In genomic region chr16:92639093-92639492, GRCm38 (mm10) we compare ENCODE assay signal across 17 mouse cellular contexts.
DNase-seq lines count a peak whose midpoint lies in the region; ATAC-seq and TF ChIP-seq lines count a peak whose summit lies in the region.
"Had no signal": no experiment of that assay in that cellular context is flagged by ENCODE, and none has a peak within 500 bp of the region (broad histone marks: within the 10 kb centered on the region; RNA-seq: fewer than 3 reads in every experiment).

No protein-coding gene starts in this region.

- H3K27me3 ChIP-seq in lung, postnatal 0 days (replicated peaks; ENCODE audit: insufficient read depth, low read length) = no peaks in the 10 kb centered on the region
- no peaks in the 10 kb centered on the region; the same call in 1 of the 2 replicates for H3K27me3 ChIP-seq in intestine, embryonic 16.5 days (replicated peaks; ENCODE audit: control insufficient read depth, insufficient read depth, low read length)
- H3K27me3 ChIP-seq in stomach, embryonic 16.5 days (ENCODE audit: control insufficient read depth, insufficient read depth, low read length) = no peaks in the 10 kb centered on the region
- H3K27me3 ChIP-seq in midbrain, embryonic 10.5 days (ENCODE audit: low read depth, poor library complexity, severe bottlenecking) = peaks cover 20% of the 10 kb centered on the region; the same call in 1 of the 2 replicates
- H3K27me3 ChIP-seq: limb, embryonic 12.5 days; lung, embryonic 15.5 days; neural tube, embryonic 13.5 days had no signal

- no peak overlapping the region for H3K27ac ChIP-seq in lung, postnatal 0 days (ENCODE audit: low read length)
- no peak overlapping the region for H3K27ac ChIP-seq in intestine, embryonic 16.5 days (ENCODE audit: low read length)
- no peak overlapping the region for H3K27ac ChIP-seq in stomach, embryonic 16.5 days (ENCODE audit: low read length)
- no peak overlapping the region for H3K27ac ChIP-seq in midbrain, embryonic 10.5 days (replicated peaks)
- H3K27ac ChIP-seq: heart, embryonic 13.5 days; kidney, postnatal 0 days; limb, embryonic 12.5 days; lung, embryonic 15.5 days; neural tube, embryonic 13.5 days had no signal

- no peaks in the 10 kb centered on the region for H3K9me3 ChIP-seq in lung, postnatal 0 days (ENCODE audit: low read length)
- no peaks in the 10 kb centered on the region for H3K9me3 ChIP-seq in intestine, embryonic 16.5 days (ENCODE audit: control insufficient read depth, low read length)
- H3K9me3 ChIP-seq in stomach, embryonic 16.5 days (replicated peaks; ENCODE audit: control insufficient read depth, low read length) = no peaks in the 10 kb centered on the region
- no peaks in the 10 kb centered on the region for H3K9me3 ChIP-seq in midbrain, embryonic 10.5 days (replicated peaks)
- H3K9me3 ChIP-seq: heart, embryonic 13.5 days; hindbrain, embryonic 10.5 days; limb, embryonic 12.5 days; lung, embryonic 15.5 days; neural tube, embryonic 13.5 days had no signal

- peak; percentile 65 for ATAC-seq in lung, postnatal 0 days
- ATAC-seq in intestine, embryonic 16.5 days = peak; percentile 80
- peak; percentile 68; the same call in 1 of the 2 replicates for ATAC-seq in stomach, embryonic 16.5 days (ENCODE audit: insufficient read depth, low FRiP score)
- ATAC-seq: activated CD4-positive, CD25-positive, alpha-beta regulatory T cell, adult 4 months; inflammation-experienced regulatory T-cells, adult 6 months had no signal

- no peaks in the 10 kb centered on the region for H3K36me3 ChIP-seq in lung, postnatal 0 days (ENCODE audit: insufficient read depth, low read length)
- H3K36me3 ChIP-seq in intestine, embryonic 16.5 days (ENCODE audit: control insufficient read depth, insufficient read depth, low read length) = no peaks in the 10 kb centered on the region
- no peaks in the 10 kb centered on the region for H3K36me3 ChIP-seq in stomach, embryonic 16.5 days (ENCODE audit: control insufficient read depth, insufficient read depth, low read length)
- H3K36me3 ChIP-seq in midbrain, embryonic 10.5 days = no peaks in the 10 kb centered on the region
- H3K36me3 ChIP-seq: heart, embryonic 13.5 days; hindbrain, embryonic 10.5 days; limb, embryonic 12.5 days; lung, embryonic 15.5 days; neural tube, embryonic 13.5 days had no signal

- peaks cover under 1% of the 10 kb centered on the region; the same call in 1 of the 2 replicates for H3K4me1 ChIP-seq in lung, postnatal 0 days (ENCODE audit: insufficient read depth, low read depth, low read length)
- H3K4me1 ChIP-seq in intestine, embryonic 16.5 days (ENCODE audit: control insufficient read depth, insufficient read depth, low read length) = peaks cover 7% of the 10 kb centered on the region
- H3K4me1 ChIP-seq in stomach, embryonic 16.5 days (ENCODE audit: control insufficient read depth, insufficient read depth, low read length) = peaks cover 5% of the 10 kb centered on the region; the same call in 1 of the 2 replicates
- H3K4me1 ChIP-seq in midbrain, embryonic 10.5 days = peaks cover 15% of the 10 kb centered on the region; the same call in 1 of the 2 replicates
- H3K4me1 ChIP-seq: heart, embryonic 13.5 days; neural tube, embryonic 13.5 days had no signal

- DNase-seq in lung, postnatal 0 days (ENCODE audit: low spot score) = no peak
- no peak for DNase-seq in lung, postnatal 25 days (ENCODE audit: low spot score)
- DNase-seq in ZHBTc4 (ENCODE audit: low read depth, low spot score) = peak; percentile 55
- no peak for DNase-seq in urinary bladder, postnatal 4 days (ENCODE audit: low spot score in 2 of 2)
- DNase-seq in midbrain, embryonic 10.5 days (ENCODE audit: low spot score) = no peak
- DNase-seq: cerebellum, postnatal 10 days; gastrocnemius, postnatal 36 days had no signal

- no peak overlapping the region for H3K4me3 ChIP-seq in lung, postnatal 0 days (ENCODE audit: low read depth, low read length)
- no peak overlapping the region for H3K4me3 ChIP-seq in intestine, embryonic 16.5 days (ENCODE audit: low read length)
- no peak overlapping the region for H3K4me3 ChIP-seq in stomach, embryonic 16.5 days (replicated peaks; ENCODE audit: low read length)
- no peak overlapping the region for H3K4me3 ChIP-seq in midbrain, embryonic 10.5 days
- H3K4me3 ChIP-seq: heart, embryonic 13.5 days; hindbrain, embryonic 10.5 days; limb, embryonic 12.5 days; lung, embryonic 15.5 days; neural tube, embryonic 13.5 days had no signal

- no peak overlapping the region for H3K9ac ChIP-seq in lung, postnatal 0 days (replicated peaks; ENCODE audit: low read depth)
- H3K9ac ChIP-seq in intestine, embryonic 16.5 days (ENCODE audit: low read depth, low read length) = no peak overlapping the region
- H3K9ac ChIP-seq in stomach, embryonic 16.5 days (ENCODE audit: low read length) = no peak overlapping the region
- H3K9ac ChIP-seq: heart, embryonic 13.5 days; limb, embryonic 12.5 days; lung, embryonic 15.5 days; neural tube, embryonic 13.5 days had no signal

- no peak for TF ChIP-seq EP300 in lung, postnatal 0 days (IDR thresholded peaks at IDR 0.05)

- H3K4me2 ChIP-seq in lung, postnatal 0 days (replicated peaks; ENCODE audit: low read depth, low read length) = no peak overlapping the region
- H3K4me2 ChIP-seq in intestine, embryonic 16.5 days (ENCODE audit: low read depth, low read length) = no peak overlapping the region
- H3K4me2 ChIP-seq in stomach, embryonic 16.5 days (ENCODE audit: low read depth, low read length) = no peak overlapping the region
- H3K4me2 ChIP-seq: heart, embryonic 13.5 days; limb, embryonic 12.5 days; lung, embryonic 15.5 days; neural tube, embryonic 13.5 days had no signal

- 62% methylated on average over 8 of the region's 8 CpGs for WGBS in lung, postnatal 0 days
- 73% methylated on average over 8 of the region's 8 CpGs for WGBS in intestine, embryonic 16.5 days
- 68% methylated on average over 8 of the region's 8 CpGs for WGBS in stomach, embryonic 16.5 days
- WGBS in midbrain, embryonic 10.5 days = 82% methylated on average over 8 of the region's 8 CpGs

- no peak for TF ChIP-seq CTCF in lung, postnatal 0 days (IDR thresholded peaks at IDR 0.05)
